Mouse (Mus musculus): Measurements from ENCODE around the gene Ykt6. TPM values are rescaled to one million over a fixed set of nuclear protein-coding genes. Genes with fewer than 3 reads are reported as not detected.

Ykt6 gene
- polyA plus RNA-seq, 1 experiment = 93.3 TPM

DNA sequence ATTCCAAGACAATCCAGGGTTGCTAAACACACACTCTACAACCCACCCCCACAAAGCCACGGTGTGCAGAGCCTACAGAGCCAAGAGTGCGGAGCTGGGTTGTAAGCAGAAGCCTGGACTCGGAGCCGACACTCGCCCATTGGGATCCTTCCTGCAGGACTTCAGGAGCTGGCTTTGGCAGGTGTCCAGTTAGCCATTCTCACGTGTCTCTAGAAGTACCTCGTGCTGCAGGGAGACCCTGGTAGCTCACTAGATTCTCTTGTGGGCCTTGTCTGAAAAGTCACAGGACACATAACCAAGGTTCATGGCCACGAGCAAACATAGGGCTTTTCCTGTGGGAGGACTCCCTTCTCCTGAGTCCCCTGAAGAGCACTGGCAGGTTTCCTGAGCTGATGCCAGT, 42.2 kb upstream of the Ykt6 start:
- H3K79me3 ChIP-seq (ENCODE audit: low read depth) = no peaks in the 10 kb centered on the region
- H3K36me3 ChIP-seq (ENCODE audit: control insufficient read depth, insufficient read depth) = no peaks in the 10 kb centered on the region
- TF ChIP-seq FOSL1 (IDR thresholded peaks at IDR 0.05; ENCODE audit: insufficient read depth, low read length, poor library complexity, severe bottlenecking) = no peak
- TF ChIP-seq MYOD1 (IDR thresholded peaks at IDR 0.05; ENCODE audit: control insufficient read depth, insufficient read length, low read depth) = no peak
- TF ChIP-seq MYOG (IDR thresholded peaks at IDR 0.05; ENCODE audit: control insufficient read depth, extremely low read depth, insufficient read length) = no peak
- no peak for TF ChIP-seq USF1 (IDR thresholded peaks at IDR 0.05; ENCODE audit: low read depth)
- TF ChIP-seq CTCF (IDR thresholded peaks at IDR 0.05; ENCODE audit: control insufficient read depth, insufficient read depth, insufficient read length) = no peak
- TF ChIP-seq CEBPB (IDR thresholded peaks at IDR 0.05; ENCODE audit: low read depth) = no peak
- no peak for TF ChIP-seq MAX (IDR thresholded peaks at IDR 0.05)
- peaks cover 17% of the 10 kb centered on the region for H3K27me3 ChIP-seq (ENCODE audit: control insufficient read depth, insufficient read depth, insufficient read length)
- no peaks in the 10 kb centered on the region for H3K79me2 ChIP-seq (ENCODE audit: control insufficient read depth, insufficient read depth)
- no peak overlapping the region for H3K4me3 ChIP-seq (ENCODE audit: insufficient read depth, poor library complexity, severe bottlenecking)
- H3ac ChIP-seq (ENCODE audit: control insufficient read depth, insufficient read length, low read depth) = no peak overlapping the region

GRCm38 (mm10) chr11:5913936-5914335, 41.6 kb upstream of the Ykt6 start:
- no peak for TF ChIP-seq FOSL1 (IDR thresholded peaks at IDR 0.05; ENCODE audit: insufficient read depth, low read length, poor library complexity, severe bottlenecking)
- no peak for TF ChIP-seq MYOD1 (IDR thresholded peaks at IDR 0.05; ENCODE audit: control insufficient read depth, insufficient read length, low read depth)
- no peak for TF ChIP-seq USF1 (IDR thresholded peaks at IDR 0.05; ENCODE audit: low read depth)
- no peak for TF ChIP-seq CTCF (IDR thresholded peaks at IDR 0.05; ENCODE audit: control insufficient read depth, insufficient read depth, insufficient read length)
- no peak for TF ChIP-seq MYOG (IDR thresholded peaks at IDR 0.05; ENCODE audit: control insufficient read depth, extremely low read depth, insufficient read length)
- no peak for TF ChIP-seq MAX (IDR thresholded peaks at IDR 0.05)
- TF ChIP-seq CEBPB (IDR thresholded peaks at IDR 0.05; ENCODE audit: low read depth) = no peak
- Histone ChIP-seq H3K4me3 (ENCODE audit: insufficient read depth, poor library complexity, severe bottlenecking) (no peak overlapping the region), H3K79me3 (ENCODE audit: low read depth) (no peaks in the 10 kb centered on the region), H3K36me3 (ENCODE audit: control insufficient read depth, insufficient read depth) (no peaks in the 10 kb centered on the region), H3K79me2 (ENCODE audit: control insufficient read depth, insufficient read depth) (no peaks in the 10 kb centered on the region), H3K27me3 (ENCODE audit: control insufficient read depth, insufficient read depth, insufficient read length) (peaks cover 17% of the 10 kb centered on the region), H3ac (ENCODE audit: control insufficient read depth, insufficient read length, low read depth) (no peak overlapping the region)

DNA sequence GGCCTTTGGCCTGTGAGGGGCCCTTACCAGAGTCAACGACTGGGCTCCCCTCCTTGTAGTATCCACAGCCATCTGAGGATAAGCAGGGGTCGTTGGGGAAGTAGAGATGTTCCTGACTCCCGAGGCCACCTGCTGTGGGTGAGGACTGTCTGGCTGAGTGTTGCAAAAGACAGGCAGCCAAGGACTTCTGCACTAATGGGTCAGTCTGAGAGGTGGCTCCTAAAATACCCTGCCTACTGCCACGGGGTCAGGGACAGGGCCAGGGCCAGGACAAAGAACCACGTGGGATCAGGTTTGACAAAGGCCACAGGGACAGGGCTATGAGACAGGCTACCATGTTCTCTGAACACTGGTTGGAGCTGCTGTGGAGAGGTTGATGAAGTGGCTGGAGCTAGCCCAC, 40.6 kb upstream of the Ykt6 start:
- Histone ChIP-seq H3K4me3 (ENCODE audit: insufficient read depth, poor library complexity, severe bottlenecking) (no peak overlapping the region), H3K27me3 (ENCODE audit: control insufficient read depth, insufficient read depth, insufficient read length) (peaks cover 17% of the 10 kb centered on the region), H3K36me3 (ENCODE audit: control insufficient read depth, insufficient read depth) (no peaks in the 10 kb centered on the region), H3K79me3 (ENCODE audit: low read depth) (no peaks in the 10 kb centered on the region), H3K79me2 (ENCODE audit: control insufficient read depth, insufficient read depth) (no peaks in the 10 kb centered on the region), H3ac (ENCODE audit: control insufficient read depth, insufficient read length, low read depth) (no peak overlapping the region)
- no peak for TF ChIP-seq MYOD1 (IDR thresholded peaks at IDR 0.05; ENCODE audit: control insufficient read depth, insufficient read length, low read depth)
- no peak for TF ChIP-seq MAX (IDR thresholded peaks at IDR 0.05)
- TF ChIP-seq USF1 (IDR thresholded peaks at IDR 0.05; ENCODE audit: low read depth) = no peak
- TF ChIP-seq MYOG (IDR thresholded peaks at IDR 0.05; ENCODE audit: control insufficient read depth, extremely low read depth, insufficient read length) = no peak
- TF ChIP-seq CTCF (IDR thresholded peaks at IDR 0.05; ENCODE audit: control insufficient read depth, insufficient read depth, insufficient read length) = no peak
- TF ChIP-seq CEBPB (IDR thresholded peaks at IDR 0.05; ENCODE audit: low read depth) = no peak
- TF ChIP-seq FOSL1 (IDR thresholded peaks at IDR 0.05; ENCODE audit: insufficient read depth, low read length, poor library complexity, severe bottlenecking) = no peak

DNA sequence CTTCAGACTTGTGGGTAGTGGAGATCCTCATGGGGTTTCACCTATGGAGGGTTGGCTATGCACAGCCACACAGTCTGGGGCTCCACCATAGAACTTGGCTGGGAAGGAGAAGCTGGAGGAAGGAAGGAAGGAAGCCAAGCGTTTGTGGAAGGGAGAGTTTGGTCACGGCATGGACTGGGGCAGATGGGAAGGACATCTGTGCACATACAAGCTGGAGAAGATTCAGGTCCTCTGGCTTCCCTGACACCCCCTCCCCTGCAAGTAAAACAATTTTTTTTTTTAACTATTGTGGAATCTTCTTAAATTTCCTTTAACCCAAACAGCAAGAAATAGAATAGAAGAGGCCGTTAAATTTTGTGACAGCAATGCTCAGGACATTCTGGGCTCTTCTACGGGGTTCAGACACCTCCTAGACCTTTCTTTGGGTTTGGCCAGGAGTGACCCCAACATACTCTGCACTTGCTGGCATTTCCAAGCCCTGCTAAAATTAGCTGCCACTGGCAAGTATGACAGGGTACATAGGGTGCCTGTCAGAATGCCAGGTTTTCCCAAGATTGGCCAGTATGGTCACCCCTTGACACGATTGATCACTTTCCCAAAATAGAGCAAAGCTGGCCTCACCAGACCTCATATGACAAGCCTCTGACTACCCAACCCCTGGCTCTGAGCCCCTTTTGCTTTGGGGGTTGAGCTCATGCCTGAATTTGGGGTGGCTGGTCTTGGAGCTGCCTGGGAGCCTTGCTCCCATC, 39.9 kb upstream of the Ykt6 start:
- TF ChIP-seq FOSL1 (IDR thresholded peaks at IDR 0.05; ENCODE audit: insufficient read depth, low read length, poor library complexity, severe bottlenecking) (no peak), USF1 (IDR thresholded peaks at IDR 0.05; ENCODE audit: low read depth) (no peak)
- Histone ChIP-seq H3K27me3 (ENCODE audit: control insufficient read depth, insufficient read depth, insufficient read length) (peaks cover 17% of the 10 kb centered on the region), H3K79me2 (ENCODE audit: control insufficient read depth, insufficient read depth) (no peaks in the 10 kb centered on the region)

DNA sequence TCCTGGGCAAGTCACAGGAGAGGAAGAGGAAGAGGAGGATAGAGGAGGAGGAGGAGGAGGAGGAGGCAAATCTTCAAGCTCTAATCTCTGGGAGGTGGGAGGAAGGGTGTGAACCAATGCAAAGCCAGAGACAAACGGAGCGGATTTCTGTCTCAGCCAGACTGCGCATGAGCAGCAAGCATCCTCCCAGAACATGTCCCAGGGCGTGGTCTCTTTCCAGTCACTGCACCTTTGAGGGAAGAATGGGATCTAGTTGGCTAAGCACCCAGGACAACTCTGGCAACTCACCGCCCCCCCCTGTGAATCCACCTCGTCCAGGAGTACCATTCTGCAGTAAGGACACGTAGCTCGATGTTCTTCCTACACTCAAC, 39.3 kb upstream of the Ykt6 start:
- no peak overlapping the region for H3K4me3 ChIP-seq (ENCODE audit: insufficient read depth, poor library complexity, severe bottlenecking)
- no peaks in the 10 kb centered on the region for H3K79me3 ChIP-seq (ENCODE audit: low read depth)
- no peak for TF ChIP-seq MAX (IDR thresholded peaks at IDR 0.05)
- TF ChIP-seq MYOD1 (IDR thresholded peaks at IDR 0.05; ENCODE audit: control insufficient read depth, insufficient read length, low read depth) = no peak
- no peak for TF ChIP-seq MYOG (IDR thresholded peaks at IDR 0.05; ENCODE audit: control insufficient read depth, extremely low read depth, insufficient read length)
- no peak for TF ChIP-seq USF1 (IDR thresholded peaks at IDR 0.05; ENCODE audit: low read depth)
- no peak for TF ChIP-seq CTCF (IDR thresholded peaks at IDR 0.05; ENCODE audit: control insufficient read depth, insufficient read depth, insufficient read length)
- no peak for TF ChIP-seq FOSL1 (IDR thresholded peaks at IDR 0.05; ENCODE audit: insufficient read depth, low read length, poor library complexity, severe bottlenecking)
- no peak for TF ChIP-seq CEBPB (IDR thresholded peaks at IDR 0.05; ENCODE audit: low read depth)
- H3ac ChIP-seq (ENCODE audit: control insufficient read depth, insufficient read length, low read depth) = no peak overlapping the region
- H3K27me3 ChIP-seq (ENCODE audit: control insufficient read depth, insufficient read depth, insufficient read length) = peaks cover 17% of the 10 kb centered on the region
- H3K79me2 ChIP-seq (ENCODE audit: control insufficient read depth, insufficient read depth) = no peaks in the 10 kb centered on the region
- no peaks in the 10 kb centered on the region for H3K36me3 ChIP-seq (ENCODE audit: control insufficient read depth, insufficient read depth)

More for the DNA sequence above, 39.9 kb upstream of the Ykt6 start:
- no peak overlapping the region for H3ac ChIP-seq (ENCODE audit: control insufficient read depth, insufficient read length, low read depth)
- H3K36me3 ChIP-seq (ENCODE audit: control insufficient read depth, insufficient read depth) = no peaks in the 10 kb centered on the region
- no peaks in the 10 kb centered on the region for H3K79me3 ChIP-seq (ENCODE audit: low read depth)
- no peak overlapping the region for H3K4me3 ChIP-seq (ENCODE audit: insufficient read depth, poor library complexity, severe bottlenecking)

- H3K36me3 ChIP-seq (ENCODE audit: control insufficient read depth, insufficient read depth) = no peaks in the 10 kb centered on the region
- H3K79me3 ChIP-seq (ENCODE audit: low read depth) = no peaks in the 10 kb centered on the region
- no peak overlapping the region for H3ac ChIP-seq (ENCODE audit: control insufficient read depth, insufficient read length, low read depth)
- no peak for TF ChIP-seq FOSL1 (IDR thresholded peaks at IDR 0.05; ENCODE audit: insufficient read depth, low read length, poor library complexity, severe bottlenecking)
- H3K27me3 ChIP-seq (ENCODE audit: control insufficient read depth, insufficient read depth, insufficient read length) = peaks cover 20% of the 10 kb centered on the region
- no peak overlapping the region for H3K4me3 ChIP-seq (ENCODE audit: insufficient read depth, poor library complexity, severe bottlenecking)
- no peaks in the 10 kb centered on the region for H3K79me2 ChIP-seq (ENCODE audit: control insufficient read depth, insufficient read depth)
Measured at GRCm38 (mm10) chr11:5918111-5918510, 37.4 kb upstream of the Ykt6 start.

Measured in C2C12 (cell line).